Comparison of ENCODE assay signal across 9 mouse cellular contexts in the genomic region with DNA sequence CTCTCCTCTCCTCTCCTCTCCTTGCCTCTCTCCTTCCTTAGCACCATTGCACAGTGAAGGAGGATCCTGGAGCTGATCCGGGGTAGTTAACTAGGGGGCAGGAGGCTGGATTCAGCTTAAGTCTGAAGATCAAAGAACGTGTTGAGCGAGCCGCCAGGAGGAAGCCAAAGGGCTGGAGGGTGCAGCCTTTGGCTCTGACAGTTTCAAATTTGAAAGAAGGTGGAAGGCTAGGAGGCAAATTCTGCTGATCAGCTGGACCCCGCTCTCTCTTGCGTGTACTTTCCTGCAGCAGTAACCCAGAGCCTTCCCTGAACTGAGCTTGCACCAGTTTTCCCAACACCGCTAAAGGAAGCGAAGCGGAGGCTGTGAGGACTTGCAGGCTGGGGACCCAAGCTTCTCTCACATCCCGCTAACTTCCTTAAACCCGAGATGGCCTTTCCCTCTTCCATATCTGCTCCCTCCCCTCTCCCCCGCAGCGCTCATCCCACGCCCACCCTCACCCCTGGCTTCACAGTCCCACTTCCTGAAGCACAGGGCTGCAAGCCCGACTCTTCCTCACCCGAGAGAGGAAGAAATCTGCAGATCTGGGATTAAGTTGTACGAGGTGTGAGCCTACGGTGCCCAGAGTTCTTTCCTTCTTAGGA. TPM values are rescaled to one million over a fixed set of nuclear protein-coding genes. Genes with fewer than 3 reads are reported as not detected.
DNase-seq lines count a peak whose midpoint lies in the region; ATAC-seq and TF ChIP-seq lines count a peak whose summit lies in the region.
"Had no signal": no experiment of that assay in that cellular context is flagged by ENCODE, and none has a peak within 500 bp of the region (broad histone marks: within the 10 kb centered on the region; RNA-seq: fewer than 3 reads in every experiment).

No protein-coding gene starts in this region.

- intact Hi-C loops in left cerebral cortex, postnatal 25 days (cut with DNase I): no loop called here

- peak overlapping the region; percentile 67 for H3K4me2 ChIP-seq in lung, embryonic 14.5 days
- peak overlapping the region; percentile 29 for H3K4me2 ChIP-seq in embryonic facial prominence, embryonic 13.5 days

- no peaks in the 10 kb centered on the region for H3K9me3 ChIP-seq in lung, embryonic 14.5 days (ENCODE audit: low read depth, low read length)
- no peaks in the 10 kb centered on the region for H3K9me3 ChIP-seq in embryonic facial prominence, embryonic 13.5 days

- TF ChIP-seq CTCF in lung, embryonic 14.5 days (IDR thresholded peaks at IDR 0.05; ENCODE audit: low read depth): peak; percentile 29; the same call in 1 of the 2 replicates

- H3K27ac ChIP-seq in lung, embryonic 14.5 days (ENCODE audit: low read depth): peak overlapping the region; percentile 54; the same call in 1 of the 2 replicates
- no peak overlapping the region for H3K27ac ChIP-seq in embryonic facial prominence, embryonic 13.5 days

- peak overlapping the region; percentile 30 for H3K4me3 ChIP-seq in lung, embryonic 14.5 days (ENCODE audit: low read depth, low read length)
- peak overlapping the region; percentile 23; the same call in 1 of the 2 replicates for H3K4me3 ChIP-seq in embryonic facial prominence, embryonic 13.5 days

- ATAC-seq in lung, embryonic 14.5 days (ENCODE audit: insufficient read depth): peak; percentile 38; the same call in 1 of the 2 replicates
- no peak for ATAC-seq in embryonic facial prominence, embryonic 13.5 days (ENCODE audit: insufficient number of reproducible peaks, insufficient read depth, low FRiP score, low TSS enrichment, low read depth)

- peaks cover 28% of the 10 kb centered on the region for H3K27me3 ChIP-seq in lung, embryonic 14.5 days (ENCODE audit: insufficient read depth, low read length)
- H3K27me3 ChIP-seq in embryonic facial prominence, embryonic 13.5 days: peaks cover 83% of the 10 kb centered on the region

- peak; percentile 76 for DNase-seq in lung, embryonic 14.5 days
- no peak for DNase-seq in lung, postnatal 25 days (ENCODE audit: low spot score)
- DNase-seq in kidney, postnatal 25 days: peak; percentile 18 to 45
- peak; percentile 47 for DNase-seq in retina, postnatal 1 day
- no peak for DNase-seq in T-cell, adult 2 months (ENCODE audit: low spot score)
- no peak for DNase-seq in left cerebral cortex, postnatal 25 days (ENCODE audit: low spot score in 2 of 2)
- no peak for DNase-seq in adrenal gland, adult 8-10 months
- DNase-seq: thymus, postnatal 25 days had no signal

- H3K9ac ChIP-seq in lung, embryonic 14.5 days: no peak overlapping the region; the same call in none of the 2 replicates
- H3K9ac ChIP-seq in embryonic facial prominence, embryonic 13.5 days: no peak overlapping the region

- peaks cover 7% of the 10 kb centered on the region; the same call in 1 of the 2 replicates for H3K36me3 ChIP-seq in lung, embryonic 14.5 days (ENCODE audit: insufficient read depth)
- no peaks in the 10 kb centered on the region for H3K36me3 ChIP-seq in embryonic facial prominence, embryonic 13.5 days

- 3% methylated on average over 18 of the region's 18 CpGs for WGBS in lung, embryonic 14.5 days
- WGBS in embryonic facial prominence, embryonic 13.5 days: under 1% methylated on average over 18 of the region's 18 CpGs

- H3K4me1 ChIP-seq in lung, embryonic 14.5 days (ENCODE audit: insufficient read depth): no peaks in the 10 kb centered on the region
- H3K4me1 ChIP-seq in embryonic facial prominence, embryonic 13.5 days: peaks cover 8% of the 10 kb centered on the region; the same call in 1 of the 2 replicates

RNA-seq across cellular contexts. Expression of a gene that starts 6.5 kb away (rescaled TPM):
- 227 and 238 TPM in 2 replicates for polyA plus RNA-seq in lung, embryonic 14.5 days (2014; fragmentation: Nextera tagmentation; extraction: Ambion mirVana)
- 1.7 and 1.8 TPM in 2 replicates for polyA plus RNA-seq in embryonic facial prominence, embryonic 13.5 days (2015; fragmentation: Nextera tagmentation; extraction: Ambion mirVana)
- total RNA-seq in left cerebral cortex, postnatal 25 days (2021): not detected
- 10 to 100 TPM; 14.8 to 29.7 (median 18.0) TPM for total RNA-seq in adrenal gland, adult 8-10 months (2022)

Comparison
In these comparisons a context has a peak if more than half of its experiments do, and no peak if none do; other contexts are left out.
1. DNase-seq: peak in lung, embryonic 14.5 days (single experiment), kidney, postnatal 25 days (2 of 2) and retina, postnatal 1 day (single experiment); none in lung, postnatal 25 days (single experiment), T-cell, adult 2 months (single experiment), left cerebral cortex, postnatal 25 days (0 of 2) and adrenal gland, adult 8-10 months (single experiment).
2. RNA of a gene that starts 6.5 kb away (total RNA-seq): 14.8 to 29.7 TPM in adrenal gland, adult 8-10 months; not detected in left cerebral cortex, postnatal 25 days; every median in the first group is over 10 times any median in the second.